Mouse (Mus musculus): Measurements from ENCODE around the gene Nmur1. TPM values are rescaled to one million over a fixed set of nuclear protein-coding genes. Genes with fewer than 3 reads are reported as not detected.

Nmur1 gene
- polyA plus RNA-seq, 1 experiment from 2014 or later: not detected

DNA sequence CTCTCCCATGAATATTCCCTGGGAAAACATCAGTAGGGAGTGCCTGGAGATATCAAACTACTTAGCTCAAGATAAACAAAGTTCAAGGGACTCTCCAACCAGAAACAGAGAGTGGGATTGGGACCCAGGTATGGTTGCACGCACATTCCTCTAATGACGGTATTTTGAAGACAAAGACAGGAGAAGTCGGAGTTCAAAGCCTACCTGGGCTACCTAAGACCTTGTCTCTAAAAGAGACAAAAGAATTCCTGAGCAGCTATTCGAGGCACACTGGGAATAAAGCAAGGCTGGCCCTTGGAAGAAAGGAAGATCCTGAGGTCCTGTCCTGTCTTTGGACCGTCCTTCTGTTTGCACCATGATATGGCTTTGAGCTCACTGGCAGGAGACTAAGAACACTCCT is 26.7 kb upstream of the Nmur1 start:
- DNase-seq (no peak), ATAC-seq (no peak)
- no peaks in the 10 kb centered on the region for H3K27me3 ChIP-seq (ENCODE audit: insufficient read depth, low read length)
- TF ChIP-seq EP300 (IDR thresholded peaks at IDR 0.05; ENCODE audit: low read depth) (no peak), CTCF (IDR thresholded peaks at IDR 0.05; ENCODE audit: low read depth) (no peak)
- no peaks in the 10 kb centered on the region for H3K9me3 ChIP-seq (ENCODE audit: low read length)
- H3K4me3 ChIP-seq (ENCODE audit: low read depth, low read length): no peak overlapping the region
- no peak overlapping the region for H3K27ac ChIP-seq (ENCODE audit: low read depth)
- 75% methylated on average over 5 of the region's 5 CpGs for whole genome bisulfite sequencing (ENCODE audit: insufficient replicate concordance)
- no peak overlapping the region for H3K4me2 ChIP-seq (ENCODE audit: low read depth, low read length)
- no peak overlapping the region for H3K9ac ChIP-seq (replicated peaks)
- H3K36me3 ChIP-seq (replicated peaks; ENCODE audit: insufficient read depth, low read length): no peaks in the 10 kb centered on the region
- H3K4me1 ChIP-seq (ENCODE audit: insufficient read depth): peaks cover 4% of the 10 kb centered on the region

DNA sequence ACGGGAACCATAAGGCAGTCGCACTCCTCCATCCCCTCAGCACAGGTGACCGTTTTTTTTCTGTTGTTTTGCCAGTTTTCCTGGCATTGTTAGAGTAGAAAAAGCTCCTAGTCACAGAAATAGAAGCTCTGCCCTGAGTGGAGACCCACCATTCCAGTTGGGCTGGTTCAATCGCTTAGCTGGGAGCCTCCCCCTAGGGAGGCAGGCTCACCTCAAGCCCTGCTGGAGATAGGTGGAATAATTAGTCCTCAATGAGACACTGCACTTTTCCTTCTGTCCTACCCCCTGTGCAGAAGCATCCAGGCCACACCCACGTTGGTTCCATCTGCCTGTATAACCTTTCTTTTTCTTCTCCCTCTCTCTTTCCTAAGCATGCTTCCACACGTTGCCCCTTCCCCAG is 23.9 kb upstream of the Nmur1 start:
- ATAC-seq (no peak), DNase-seq (no peak)
- Histone ChIP-seq H3K9me3 (ENCODE audit: low read length) (no peaks in the 10 kb centered on the region), H3K36me3 (replicated peaks; ENCODE audit: insufficient read depth, low read length) (no peaks in the 10 kb centered on the region), H3K4me2 (ENCODE audit: low read depth, low read length) (no peak overlapping the region), H3K4me3 (ENCODE audit: low read depth, low read length) (no peak overlapping the region), H3K4me1 (ENCODE audit: insufficient read depth) (peaks cover 6% of the 10 kb centered on the region), H3K27me3 (ENCODE audit: insufficient read depth, low read length) (no peaks in the 10 kb centered on the region), H3K27ac (ENCODE audit: low read depth) (no peak overlapping the region), H3K9ac (replicated peaks) (no peak overlapping the region)
- TF ChIP-seq CTCF (IDR thresholded peaks at IDR 0.05; ENCODE audit: low read depth): no peak
- no peak for TF ChIP-seq EP300 (IDR thresholded peaks at IDR 0.05; ENCODE audit: low read depth)
- WGBS (ENCODE audit: insufficient replicate concordance): 54% methylated on average over 6 of the region's 6 CpGs

DNA sequence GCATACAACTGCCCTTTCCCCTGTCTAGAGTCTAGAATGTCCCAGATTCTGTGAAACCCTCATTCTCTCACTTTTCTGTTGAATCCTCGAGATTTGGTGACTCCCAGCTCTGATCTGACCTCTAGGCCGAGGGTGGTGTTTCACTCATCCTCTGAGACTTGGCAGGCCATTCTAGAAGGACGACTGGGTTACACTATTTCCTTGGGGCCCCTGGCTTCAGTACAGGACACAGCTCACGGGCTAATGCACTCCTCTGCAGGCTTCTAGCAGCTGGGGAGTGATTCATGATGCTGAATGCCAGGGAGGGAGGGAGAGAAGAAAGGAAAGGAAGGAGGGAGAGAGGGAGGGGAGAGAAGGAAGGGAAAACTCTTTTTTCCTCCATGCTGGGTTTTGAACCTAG is 22.2 kb upstream of the Nmur1 start:
- Histone ChIP-seq H3K9me3 (ENCODE audit: low read length) (no peaks in the 10 kb centered on the region), H3K9ac (replicated peaks) (0 out of 2 replicates have a peak overlapping the region, but pooled peaks have one; percentile 17), H3K36me3 (replicated peaks; ENCODE audit: insufficient read depth, low read length) (no peaks in the 10 kb centered on the region), H3K4me3 (ENCODE audit: low read depth, low read length) (no peak overlapping the region), H3K27ac (ENCODE audit: low read depth) (peak overlapping the region; percentile 62), H3K27me3 (ENCODE audit: insufficient read depth, low read length) (no peaks in the 10 kb centered on the region), H3K4me2 (ENCODE audit: low read depth, low read length) (no peak overlapping the region), H3K4me1 (ENCODE audit: insufficient read depth) (peaks cover 17% of the 10 kb centered on the region)
- 44% methylated on average over 4 of the region's 4 CpGs for WGBS (ENCODE audit: insufficient replicate concordance)
- no peak for ATAC-seq
- TF ChIP-seq EP300 (IDR thresholded peaks at IDR 0.05; ENCODE audit: low read depth) (no peak), CTCF (IDR thresholded peaks at IDR 0.05; ENCODE audit: low read depth) (no peak)
- DNase-seq: no peak

DNA sequence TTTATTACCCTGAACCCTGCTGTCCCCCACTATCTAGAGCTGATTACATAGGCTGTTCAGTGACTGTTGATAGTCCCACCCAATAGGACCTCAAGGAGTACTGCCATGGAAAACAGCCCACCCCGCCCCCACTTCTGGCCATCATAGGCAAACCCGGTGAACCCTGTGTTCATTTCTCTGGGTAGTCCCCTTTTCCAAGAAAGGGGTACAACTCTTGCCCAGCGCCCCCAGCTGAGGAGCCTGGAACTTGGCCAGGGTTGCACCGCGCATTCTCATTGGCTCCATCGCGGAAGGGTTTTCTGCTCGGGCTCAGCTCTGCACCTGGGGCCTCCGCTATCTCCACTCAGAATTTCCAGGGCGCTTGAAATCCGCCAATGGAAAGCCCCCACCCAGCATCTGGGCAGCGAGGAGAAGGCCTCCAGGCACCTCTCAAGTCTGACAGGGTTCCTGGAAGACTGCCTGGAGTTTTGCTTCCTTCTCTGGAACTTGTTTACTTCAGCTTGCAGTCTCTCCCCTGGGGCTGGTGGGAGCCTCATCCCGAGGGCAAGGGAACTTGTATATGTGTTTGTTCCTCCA is 21.7 kb upstream of the Nmur1 start:
- WGBS (ENCODE audit: insufficient replicate concordance): 64% methylated on average over 13 of the region's 13 CpGs
- Histone ChIP-seq H3K4me2 (ENCODE audit: low read depth, low read length) (no peak overlapping the region), H3K27ac (ENCODE audit: low read depth) (peak overlapping the region; percentile 62)

DNA sequence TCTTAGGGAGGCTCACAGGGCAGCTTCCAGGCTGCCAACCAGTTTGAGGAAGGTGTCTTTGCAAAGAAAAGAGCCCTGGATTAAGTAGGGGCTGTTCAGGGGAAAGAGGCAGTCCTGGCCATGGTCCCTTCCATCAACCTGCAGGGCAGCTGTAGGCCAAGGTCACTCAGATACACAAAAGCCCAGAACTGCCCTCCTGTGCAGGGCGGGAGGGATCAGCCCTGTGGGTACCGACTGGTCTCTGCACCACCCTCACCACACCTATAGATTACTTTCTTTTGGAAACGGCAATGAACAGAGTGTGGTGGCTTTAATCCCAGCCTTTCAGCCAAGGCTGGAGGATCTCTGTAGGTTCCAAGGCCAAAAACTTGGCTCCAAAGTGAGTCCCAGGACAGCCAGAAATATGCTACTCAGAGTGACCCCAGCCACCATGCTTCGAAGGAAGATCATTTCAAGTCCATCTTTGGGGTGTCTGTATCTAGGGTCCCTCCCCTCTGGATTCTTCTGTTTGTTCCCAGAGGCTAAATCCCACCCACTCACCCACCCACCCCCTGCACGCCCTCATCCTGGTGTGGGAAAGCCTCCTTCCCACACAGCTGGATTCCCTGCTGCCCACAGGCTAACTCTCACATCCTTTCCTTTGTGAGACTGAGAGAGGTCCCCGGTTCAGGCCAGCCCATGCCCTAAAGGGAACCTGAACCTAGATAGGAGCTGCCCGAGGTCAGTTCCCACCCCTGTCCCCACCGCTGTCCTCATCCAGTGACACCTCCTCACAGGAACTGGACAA is 17.6 kb upstream of the Nmur1 start:
- H3K9ac ChIP-seq (replicated peaks): peak overlapping the region; percentile 73
- TF ChIP-seq EP300 (IDR thresholded peaks at IDR 0.05; ENCODE audit: low read depth) (no peak), CTCF (IDR thresholded peaks at IDR 0.05; ENCODE audit: low read depth) (no peak)
- no peak overlapping the region for H3K4me3 ChIP-seq (ENCODE audit: low read depth, low read length)
- peaks cover 43% of the 10 kb centered on the region for H3K4me1 ChIP-seq (ENCODE audit: insufficient read depth)
- DNase-seq (no peak), ATAC-seq (no peak)
- H3K9me3 ChIP-seq (ENCODE audit: low read length): no peaks in the 10 kb centered on the region
- no peaks in the 10 kb centered on the region for H3K36me3 ChIP-seq (replicated peaks; ENCODE audit: insufficient read depth, low read length)
- H3K4me2 ChIP-seq (ENCODE audit: low read depth, low read length): peak overlapping the region; percentile 95
- WGBS (ENCODE audit: insufficient replicate concordance): 45% methylated on average over 8 of the region's 8 CpGs
- H3K27ac ChIP-seq (ENCODE audit: low read depth): peak overlapping the region; percentile 94
- no peaks in the 10 kb centered on the region for H3K27me3 ChIP-seq (ENCODE audit: insufficient read depth, low read length)

More for the DNA sequence above, 21.7 kb upstream of the Nmur1 start:
- ATAC-seq (no peak), DNase-seq (no peak)
- no peaks in the 10 kb centered on the region for H3K9me3 ChIP-seq (ENCODE audit: low read length)
- no peak overlapping the region for H3K9ac ChIP-seq (replicated peaks)
- no peak overlapping the region for H3K4me3 ChIP-seq (ENCODE audit: low read depth, low read length)
- H3K36me3 ChIP-seq (replicated peaks; ENCODE audit: insufficient read depth, low read length): no peaks in the 10 kb centered on the region
- H3K27me3 ChIP-seq (ENCODE audit: insufficient read depth, low read length): no peaks in the 10 kb centered on the region
- no peak for TF ChIP-seq EP300 (IDR thresholded peaks at IDR 0.05; ENCODE audit: low read depth)
- peaks cover 23% of the 10 kb centered on the region for H3K4me1 ChIP-seq (ENCODE audit: insufficient read depth)

DNA sequence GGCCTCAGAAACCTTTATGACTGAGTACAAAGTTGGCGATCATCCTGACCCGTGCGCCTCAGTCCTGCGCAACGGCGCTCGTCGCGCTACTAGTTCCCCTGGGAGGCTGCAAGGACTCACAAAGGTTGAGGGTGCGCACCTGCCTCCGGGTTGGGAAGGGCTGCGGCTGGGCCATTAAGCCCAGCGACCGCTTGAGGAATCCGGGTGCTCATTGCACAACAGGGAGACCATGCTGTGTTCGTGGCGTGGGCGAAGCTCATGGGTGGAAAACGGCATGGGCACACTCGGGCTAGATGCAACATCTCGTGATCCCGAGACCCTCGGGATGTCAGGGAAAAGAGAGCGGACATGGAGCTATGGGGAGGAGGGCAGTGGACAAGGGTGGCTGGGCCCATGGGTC is 16.8 kb upstream of the Nmur1 start:
- WGBS (ENCODE audit: insufficient replicate concordance): 5% methylated on average over 24 of the region's 24 CpGs
- ATAC-seq (peak; percentile 21), DNase-seq (no peak)
- H3K9me3 ChIP-seq (ENCODE audit: low read length): no peaks in the 10 kb centered on the region
- H3K4me3 ChIP-seq (ENCODE audit: low read depth, low read length): peak overlapping the region; percentile 59
- H3K27ac ChIP-seq (ENCODE audit: low read depth): peak overlapping the region; percentile 94
- no peaks in the 10 kb centered on the region for H3K36me3 ChIP-seq (replicated peaks; ENCODE audit: insufficient read depth, low read length)
- H3K9ac ChIP-seq (replicated peaks): peak overlapping the region; percentile 73
- H3K4me1 ChIP-seq (ENCODE audit: insufficient read depth): peaks cover 43% of the 10 kb centered on the region
- peak overlapping the region; percentile 95 for H3K4me2 ChIP-seq (ENCODE audit: low read depth, low read length)
- TF ChIP-seq EP300 (IDR thresholded peaks at IDR 0.05; ENCODE audit: low read depth) (no peak), CTCF (IDR thresholded peaks at IDR 0.05; ENCODE audit: low read depth) (no peak)
- no peaks in the 10 kb centered on the region for H3K27me3 ChIP-seq (ENCODE audit: insufficient read depth, low read length)
